Mouse (Mus musculus) forebrain, embryonic 10.5 days (tissue): ENCODE measurements at regions not wholly inside any gene's neighbourhood (a gene's known extent, or its start where the extent isn't known, plus 50 kb on each side); places are given as distances from the start of the nearest gene placed in this dataset.

Experiments used
- DNase-seq: peaks from one replicate; pipeline ENCODE4 v3.0.0-alpha.2; 2017; ENCODE audit warnings: low spot score; ENCODE audit errors: extremely low spot score
- H3K27ac ChIP-seq: fragments of 300-500 bp; sonication (generic); 2 replicates; pipeline ENCODE4 v1.5.1; 2016; ENCODE audit warnings: mild to moderate bottlenecking
- H3K27me3 ChIP-seq: fragments of 300-500 bp; sonication (generic); 2 replicates; pipeline ENCODE4 v1.6.1; 2016; ENCODE audit warnings: mild to moderate bottlenecking; ENCODE audit not compliant: poor library complexity, severe bottlenecking
- H3K36me3 ChIP-seq: fragments of 300-500 bp; sonication (generic); replicated peaks from 2 replicates; pipeline ENCODE4 v1.6.1; 2016; ENCODE audit warnings: mild to moderate bottlenecking, moderate library complexity
- H3K4me1 ChIP-seq: fragments of 300-500 bp; sonication (generic); 2 replicates; pipeline ENCODE4 v1.6.1; 2016
- H3K4me3 ChIP-seq: fragments of 300-500 bp; sonication (generic); 2 replicates; pipeline ENCODE4 v1.5.1; 2016; ENCODE audit warnings: mild to moderate bottlenecking, moderate library complexity
- H3K9me3 ChIP-seq: fragments of 300-500 bp; sonication (generic); 2 replicates; pipeline ENCODE4 v1.6.1; 2016; ENCODE audit warnings: mild to moderate bottlenecking, moderate library complexity
- WGBS: fragments of 180-500 bp; shearing (Covaris S2); methylation state at CpG from one replicate; pipeline ENCODE4 v1.1.7; 2016; 5-methylcytosine and 5-hydroxymethylcytosine counted together

DNA sequence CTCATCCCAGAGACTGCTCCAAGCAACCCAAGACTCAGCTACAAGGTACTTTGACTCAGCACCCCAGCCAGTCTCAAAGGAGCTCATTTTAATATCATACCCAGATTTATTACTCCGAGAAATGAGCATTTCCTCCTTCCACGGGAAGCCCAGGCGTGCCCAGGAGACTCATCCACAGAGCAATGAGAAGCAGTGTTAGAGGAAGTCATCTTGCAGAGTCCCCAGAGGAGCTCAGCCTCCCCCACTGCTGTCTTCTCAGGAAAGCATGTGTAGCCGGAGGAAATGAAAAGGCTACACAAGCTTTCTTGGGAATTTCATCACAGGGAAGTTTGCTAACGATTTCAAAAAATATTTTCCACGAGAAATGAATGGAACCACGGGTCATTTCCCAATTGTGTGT is 141.8 kb downstream of the Hlx start:
- no peak overlapping the region for H3K4me3 ChIP-seq
- no peaks in the 10 kb centered on the region for H3K36me3 ChIP-seq
- H3K9me3 ChIP-seq: no peaks in the 10 kb centered on the region
- 0 out of 2 replicates have a peak, but pooled peaks cover 6% of the 10 kb centered on the region for H3K4me1 ChIP-seq
- no peak for DNase-seq
- WGBS: 79% methylated on average over 7 of the region's 7 CpGs
- no peaks in the 10 kb centered on the region for H3K27me3 ChIP-seq
- no peak overlapping the region for H3K27ac ChIP-seq

DNA sequence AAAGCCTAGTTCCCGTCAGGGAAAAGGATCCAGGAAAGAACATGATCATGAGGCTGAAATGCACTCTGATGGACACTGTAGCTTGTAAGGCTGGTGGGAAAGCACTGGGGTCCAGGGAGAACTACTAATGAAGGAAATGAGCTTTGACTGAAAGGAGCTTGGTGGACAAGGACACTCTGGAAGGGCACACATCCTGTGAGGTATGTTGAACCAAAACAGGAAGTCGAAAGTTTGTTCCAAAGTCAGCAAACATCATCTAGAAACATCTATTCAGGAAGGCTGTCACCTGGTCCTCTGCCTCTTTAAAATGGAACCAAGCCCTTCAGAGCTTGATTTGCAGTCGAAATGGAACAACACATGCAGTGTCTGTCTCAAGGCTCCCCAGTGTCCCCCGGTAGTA is 143.1 kb downstream of the Hlx start:
- H3K27ac ChIP-seq: no peak overlapping the region
- H3K4me3 ChIP-seq: no peak overlapping the region
- H3K36me3 ChIP-seq: no peaks in the 10 kb centered on the region
- H3K4me1 ChIP-seq: 0 out of 2 replicates have a peak, but pooled peaks cover 6% of the 10 kb centered on the region
- 85% methylated on average over 4 of the region's 4 CpGs for WGBS
- H3K27me3 ChIP-seq: no peaks in the 10 kb centered on the region
- no peaks in the 10 kb centered on the region for H3K9me3 ChIP-seq
- no peak for DNase-seq

- H3K36me3 ChIP-seq: no peaks in the 10 kb centered on the region
Measured at GRCm38 (mm10) chr1:184584505-184584874, 147.9 kb downstream of the Hlx start.

GRCm38 (mm10) chr1:184583751-184584504 is 148.5 kb downstream of the Hlx start:
- Histone ChIP-seq H3K4me1 (no peaks in the 10 kb centered on the region), H3K9me3 (no peaks in the 10 kb centered on the region), H3K27me3 (no peaks in the 10 kb centered on the region), H3K4me3 (no peak overlapping the region), H3K36me3 (no peaks in the 10 kb centered on the region), H3K27ac (no peak overlapping the region)
- WGBS: 95% methylated on average over 6 of the region's 6 CpGs
- no peak for DNase-seq

More at GRCm38 (mm10) chr1:184584505-184584874, 147.9 kb downstream of the Hlx start:
- Histone ChIP-seq H3K27ac (no peak overlapping the region), H3K4me1 (no peaks in the 10 kb centered on the region), H3K27me3 (no peaks in the 10 kb centered on the region), H3K4me3 (no peak overlapping the region), H3K9me3 (no peaks in the 10 kb centered on the region)
- no peak for DNase-seq
- WGBS: 90% methylated on average over 12 of the region's 12 CpGs

DNA sequence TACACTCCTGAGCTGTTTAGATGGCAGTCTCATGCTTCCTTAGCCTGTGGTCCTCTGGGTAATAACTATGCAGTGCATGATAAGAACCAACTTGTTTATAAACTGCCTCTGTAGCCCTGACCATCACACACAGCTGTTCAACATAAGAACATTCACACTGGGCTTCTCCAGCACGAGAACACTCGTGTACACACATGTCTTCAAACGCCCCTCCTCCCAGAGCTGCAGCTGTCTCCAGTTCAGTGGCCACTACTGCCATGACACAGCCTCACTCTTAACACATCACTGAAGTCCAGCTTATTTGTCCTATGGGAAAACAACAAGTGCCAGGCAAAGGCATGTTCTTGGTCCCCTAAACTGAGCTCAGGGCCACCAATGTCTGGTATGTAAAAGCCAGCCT is 152.9 kb downstream of the Hlx start:
- Histone ChIP-seq H3K27me3 (no peaks in the 10 kb centered on the region), H3K4me1 (no peaks in the 10 kb centered on the region), H3K9me3 (no peaks in the 10 kb centered on the region), H3K27ac (no peak overlapping the region), H3K4me3 (no peak overlapping the region), H3K36me3 (no peaks in the 10 kb centered on the region)
- 94% methylated on average over 3 of the region's 3 CpGs for WGBS
- no peak for DNase-seq

GRCm38 (mm10) chr1:184576527-184576926 is 155.9 kb downstream of the Hlx start:
- Histone ChIP-seq H3K36me3 (no peaks in the 10 kb centered on the region), H3K4me3 (no peak overlapping the region), H3K4me1 (no peaks in the 10 kb centered on the region), H3K27me3 (no peaks in the 10 kb centered on the region), H3K9me3 (no peaks in the 10 kb centered on the region), H3K27ac (no peak overlapping the region)
- DNase-seq: no peak
- 87% methylated on average over 7 of the region's 7 CpGs for WGBS

DNA sequence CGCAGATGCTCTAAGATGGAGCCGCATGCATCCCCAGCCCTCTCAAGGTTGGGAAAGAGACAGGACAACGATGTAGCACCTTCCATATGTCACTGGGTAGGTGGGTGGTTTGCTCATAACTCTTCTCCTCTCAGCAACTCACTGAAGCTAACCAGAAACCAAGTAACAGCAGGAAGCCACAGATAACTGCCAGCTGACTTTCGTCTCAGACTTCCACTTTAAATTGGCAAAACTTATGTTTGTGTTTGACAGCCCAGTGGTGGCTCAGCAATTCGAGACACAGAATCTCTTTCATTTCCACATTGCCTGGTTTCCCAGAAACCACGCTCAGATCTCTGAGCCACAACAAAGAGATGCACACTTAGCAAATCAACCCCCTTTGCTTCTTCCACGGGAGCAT is 159.1 kb downstream of the Hlx start:
- Histone ChIP-seq H3K4me1 (no peaks in the 10 kb centered on the region), H3K9me3 (no peaks in the 10 kb centered on the region), H3K4me3 (no peak overlapping the region), H3K27ac (no peak overlapping the region), H3K27me3 (no peaks in the 10 kb centered on the region), H3K36me3 (no peaks in the 10 kb centered on the region)
- no peak for DNase-seq
- 80% methylated on average over 7 of the region's 7 CpGs for WGBS

DNA sequence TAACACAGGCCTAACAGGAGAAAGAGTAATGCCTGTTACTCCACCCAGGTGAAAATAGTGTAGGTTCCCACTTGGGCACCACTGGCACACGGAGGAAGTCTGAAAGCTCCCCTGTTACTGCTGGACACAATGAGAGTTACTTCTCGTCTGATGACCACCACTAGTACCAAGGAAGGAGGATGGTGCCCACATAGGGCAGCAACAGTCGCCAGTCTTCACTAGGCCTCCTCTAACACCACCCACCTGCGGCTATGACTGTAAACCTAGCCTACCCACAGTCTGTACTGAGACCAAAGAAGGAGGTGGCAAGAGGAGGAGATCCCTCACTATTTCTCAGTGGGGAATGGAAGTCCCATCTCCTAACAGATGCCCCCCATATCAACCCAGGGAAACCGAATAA is 161.7 kb downstream of the Hlx start:
- no peak for DNase-seq
- H3K27ac ChIP-seq: no peak overlapping the region
- H3K4me1 ChIP-seq: no peaks in the 10 kb centered on the region
- H3K36me3 ChIP-seq: no peaks in the 10 kb centered on the region
- WGBS: 86% methylated on average over 5 of the region's 5 CpGs
- no peak overlapping the region for H3K4me3 ChIP-seq
- H3K9me3 ChIP-seq: no peaks in the 10 kb centered on the region
- no peaks in the 10 kb centered on the region for H3K27me3 ChIP-seq

- H3K4me1 ChIP-seq: no peaks in the 10 kb centered on the region
- no peak for DNase-seq
- H3K4me3 ChIP-seq: no peak overlapping the region
- H3K27ac ChIP-seq: no peak overlapping the region
- H3K9me3 ChIP-seq: no peaks in the 10 kb centered on the region
- no peaks in the 10 kb centered on the region for H3K27me3 ChIP-seq
- no peaks in the 10 kb centered on the region for H3K36me3 ChIP-seq
- 88% methylated on average over 4 of the region's 4 CpGs for WGBS
Measured at GRCm38 (mm10) chr1:184562926-184563325, 169.5 kb downstream of the Hlx start.

DNA sequence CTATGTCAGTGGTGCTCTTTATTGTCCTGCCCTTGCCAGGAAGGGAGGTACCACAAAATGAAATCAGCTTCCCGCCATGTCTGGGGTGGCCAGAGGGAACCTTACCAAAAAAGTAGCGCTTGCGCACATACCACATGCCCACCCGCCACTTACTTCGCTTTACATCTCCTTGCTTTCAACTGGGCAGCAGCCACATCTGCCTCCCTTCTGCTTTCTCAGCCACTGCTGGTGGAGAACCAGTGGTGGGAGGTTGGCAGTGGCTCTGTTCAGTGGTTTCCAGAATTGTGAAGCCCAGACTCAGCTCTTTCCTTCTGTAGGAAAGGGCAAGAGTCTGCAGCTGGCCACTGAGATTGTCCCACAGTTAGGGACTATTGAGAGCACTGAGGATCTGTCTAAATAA is 170.2 kb downstream of the Hlx start:
- no peaks in the 10 kb centered on the region for H3K4me1 ChIP-seq
- WGBS: 95% methylated on average over 5 of the region's 5 CpGs
- H3K4me3 ChIP-seq: no peak overlapping the region
- no peak for DNase-seq
- H3K9me3 ChIP-seq: no peaks in the 10 kb centered on the region
- H3K36me3 ChIP-seq: no peaks in the 10 kb centered on the region
- no peaks in the 10 kb centered on the region for H3K27me3 ChIP-seq
- H3K27ac ChIP-seq: no peak overlapping the region

DNA sequence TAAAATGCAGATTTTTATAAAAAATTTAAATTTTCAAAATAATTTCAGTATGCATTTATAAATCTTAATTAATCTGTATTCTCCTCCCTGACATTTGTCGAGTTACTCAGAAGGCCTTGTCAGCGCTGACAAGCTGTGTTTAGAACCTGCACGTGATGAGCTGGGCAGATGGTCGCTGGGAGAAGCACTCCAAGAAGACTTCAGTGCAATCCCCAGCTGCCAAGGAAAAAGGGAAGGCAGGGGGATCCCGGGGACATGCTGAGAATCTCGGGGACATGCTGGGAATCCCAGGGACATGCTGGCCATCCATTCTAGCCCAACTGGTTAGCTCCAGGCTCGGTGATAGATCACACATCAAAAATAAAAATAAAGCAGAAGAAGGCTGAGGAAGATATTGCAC is 172.9 kb downstream of the Hlx start:
- Histone ChIP-seq H3K36me3 (no peaks in the 10 kb centered on the region), H3K27me3 (no peaks in the 10 kb centered on the region), H3K27ac (no peak overlapping the region), H3K4me1 (no peaks in the 10 kb centered on the region), H3K4me3 (no peak overlapping the region), H3K9me3 (no peaks in the 10 kb centered on the region)
- 78% methylated on average over 7 of the region's 7 CpGs for WGBS
- DNase-seq: no peak

DNA sequence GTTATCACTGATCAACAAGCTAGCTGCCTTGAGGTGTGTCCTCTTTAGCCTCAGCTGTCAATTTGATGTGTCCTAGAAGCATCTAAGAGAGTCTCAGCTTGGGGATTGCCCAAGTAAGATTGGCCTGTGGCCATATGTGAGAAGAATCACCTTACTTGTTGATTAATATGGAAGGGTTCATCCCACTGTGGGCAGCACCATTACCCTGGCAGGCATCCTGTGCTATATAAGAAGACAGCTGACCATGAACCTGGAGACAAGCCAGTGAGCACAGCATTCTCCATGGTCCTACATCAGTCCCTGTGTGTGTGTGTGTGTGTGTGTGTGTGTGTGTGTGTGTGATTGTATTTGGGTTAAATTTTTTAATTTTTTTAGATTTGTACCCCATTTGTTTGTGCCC is 178.6 kb downstream of the Hlx start:
- no peak overlapping the region for H3K4me3 ChIP-seq
- no peaks in the 10 kb centered on the region for H3K27me3 ChIP-seq
- no peaks in the 10 kb centered on the region for H3K9me3 ChIP-seq
- no peaks in the 10 kb centered on the region for H3K36me3 ChIP-seq
- no peaks in the 10 kb centered on the region for H3K4me1 ChIP-seq
- DNase-seq: no peak
- no peak overlapping the region for H3K27ac ChIP-seq

- WGBS: 89% methylated on average over 2 of the region's 2 CpGs
- Histone ChIP-seq H3K4me1 (no peaks in the 10 kb centered on the region), H3K27ac (no peak overlapping the region), H3K27me3 (no peaks in the 10 kb centered on the region), H3K4me3 (no peak overlapping the region), H3K9me3 (no peaks in the 10 kb centered on the region), H3K36me3 (no peaks in the 10 kb centered on the region)
- no peak for DNase-seq
Measured at GRCm38 (mm10) chr1:184550491-184550890, 181.9 kb downstream of the Hlx start.
